Mouse (Mus musculus) layer of hippocampus, adult 2 months (tissue): ENCODE data around the gene Lrg1. TPM values are rescaled to one million over a fixed set of nuclear protein-coding genes. Genes with fewer than 3 reads are reported as not detected.
"Not testable (repeated sequence)": the region's sequence is repeated elsewhere in the genome, so short reads cannot be mapped to it uniquely, and the experiment has no call there.

Source experiments
- DNase-seq, 2 experiments: peaks; one replicate each; pipeline ENCODE4 v3.0.0; 2022; ENCODE audit warnings: low spot score in 2 of 2
- H3K27ac ChIP-seq: fragments of 200-600 bp; 2 replicates; pipeline ENCODE4 v1.8.1; 2022
- H3K4me3 ChIP-seq: fragments of 200-600 bp; 2 replicates; pipeline ENCODE4 v1.8.1; 2022; ENCODE audit warnings: mild to moderate bottlenecking
- CTCF ChIP-seq: fragments of 200-600 bp; conservative IDR thresholded peaks from 2 replicates; pipeline ENCODE4 v1.8.1; 2022; ENCODE audit warnings: antibody characterized with exemption, mild to moderate bottlenecking, moderate library complexity
- total RNA-seq, 2 experiments: library from RNA; stranded (reverse); gene quantifications; 2 replicates each; pipeline ENCODE4 v1.2.3; 2021

Gene Lrg1
- total RNA-seq, 2 experiments from 2014 or later, result 0.77 to 1.6 TPM

GRCm38 (mm10) chr17:56111864-56112263, 9.9 kb downstream of the Lrg1 start:
- peak; percentile 95 for TF ChIP-seq CTCF
- Histone ChIP-seq H3K4me3 (no peak overlapping the region), H3K27ac (no peak overlapping the region)
- peak in 1 of 2 experiments; percentile 70 for DNase-seq

GRCm38 (mm10) chr17:56111021-56111420, 10.8 kb downstream of the Lrg1 start:
- Histone ChIP-seq H3K27ac (peak overlapping the region; percentile 90), H3K4me3 (no peak overlapping the region)
- TF ChIP-seq CTCF, result no peak

GRCm38 (mm10) chr17:56110571-56110970, 11.2 kb downstream of the Lrg1 start:
- H3K4me3 ChIP-seq, result no peak overlapping the region
- DNase-seq, result no peak
- TF ChIP-seq CTCF, result no peak
- H3K27ac ChIP-seq, result peak overlapping the region; percentile 90

More at GRCm38 (mm10) chr17:56111021-56111420, 10.8 kb downstream of the Lrg1 start:
- no peak for DNase-seq

GRCm38 (mm10) chr17:56109219-56110051, 12.4 kb downstream of the Lrg1 start, which contains the start of gene Plin4:
Gene Plin4, minus strand, starts transcription at chr17:56109803.
- peak within 1 kb of the TSS; percentile 90 for H3K27ac ChIP-seq
- no peak for TF ChIP-seq CTCF

GRCm38 (mm10) chr17:56108334-56109044, 13.3 kb downstream of the Lrg1 start:
- peak; percentile 52 to 56 for DNase-seq
- H3K27ac ChIP-seq, result peak overlapping the region; percentile 90
- TF ChIP-seq CTCF, result no peak
- no peak overlapping the region; the same call in 1 of the 2 replicates for H3K4me3 ChIP-seq

More at GRCm38 (mm10) chr17:56109219-56110051, 12.4 kb downstream of the Lrg1 start, which contains the start of gene Plin4:
- no peak for DNase-seq
- peak within 1 kb of the TSS; percentile 20; the same call in 1 of the 2 replicates for H3K4me3 ChIP-seq

GRCm38 (mm10) chr17:56107736-56108135, 14.1 kb downstream of the Lrg1 start:
- DNase-seq, result no peak
- Histone ChIP-seq H3K27ac (peak overlapping the region; percentile 90), H3K4me3 (no peak overlapping the region; the same call in 1 of the 2 replicates)
- TF ChIP-seq CTCF, result no peak

- TF ChIP-seq CTCF, result no peak
- no peak for DNase-seq
- Histone ChIP-seq H3K27ac (peak overlapping the region; percentile 90; the same call in 1 of the 2 replicates), H3K4me3 (no peak overlapping the region)
These were observed 14.8 kb downstream of the Lrg1 start for GRCm38 (mm10) chr17:56106981-56107380.

- H3K4me3 ChIP-seq, DNase-seq, H3K27ac ChIP-seq: not testable (repeated sequence)
These were observed 15.4 kb downstream of the Lrg1 start for GRCm38 (mm10) chr17:56106436-56106835.

- H3K4me3 ChIP-seq, H3K27ac ChIP-seq, DNase-seq: not testable (repeated sequence)
These were observed 17.0 kb downstream of the Lrg1 start for GRCm38 (mm10) chr17:56104821-56105220.

- no peak overlapping the region for H3K27ac ChIP-seq
- TF ChIP-seq CTCF, result no peak
- no peak for DNase-seq
- no peak overlapping the region for H3K4me3 ChIP-seq
These were observed 18.1 kb downstream of the Lrg1 start for GRCm38 (mm10) chr17:56103465-56104285.

- no peak overlapping the region for H3K27ac ChIP-seq
- DNase-seq, result no peak
- TF ChIP-seq CTCF, result no peak
- no peak overlapping the region for H3K4me3 ChIP-seq
These were observed 18.9 kb downstream of the Lrg1 start for GRCm38 (mm10) chr17:56102927-56103326.

GRCm38 (mm10) chr17:56102158-56102557, 19.6 kb downstream of the Lrg1 start:
- no peak for TF ChIP-seq CTCF
- no peak for DNase-seq
- H3K4me3 ChIP-seq, result no peak overlapping the region
- H3K27ac ChIP-seq, result no peak overlapping the region

- DNase-seq, result no peak
- no peak for TF ChIP-seq CTCF
- Histone ChIP-seq H3K27ac (no peak overlapping the region), H3K4me3 (no peak overlapping the region)
These were observed 21.0 kb downstream of the Lrg1 start for GRCm38 (mm10) chr17:56100811-56101210.
